Mouse (Mus musculus) intestine, postnatal 0 days (tissue): ENCODE measurements at regions not wholly inside any gene's neighbourhood (a gene's known extent, or its start where the extent isn't known, plus 50 kb on each side); places are given as distances from the start of the nearest gene placed in this dataset.

Experiments
- ATAC-seq: fragments of 200-750 bp; cut with Nextera tagmentation; 2 replicates; pipeline ENCODE4 v1.8.0; 2017; ENCODE audit warnings: mild to moderate bottlenecking, moderate TSS enrichment, moderate library complexity
- H3K27ac ChIP-seq: fragments of 300-500 bp; sonication (generic); 2 replicates; pipeline ENCODE4 v1.5.1; 2014; ENCODE audit warnings: mild to moderate bottlenecking, low read depth, low read length, moderate library complexity
- H3K27me3 ChIP-seq: fragments of 300-500 bp; sonication (generic); replicated peaks from 2 replicates; pipeline ENCODE4 v1.6.1; 2014; ENCODE audit warnings: low read length, mixed read lengths; ENCODE audit not compliant: control insufficient read depth, insufficient read depth
- H3K36me3 ChIP-seq: fragments of 300-500 bp; sonication (generic); 2 replicates; pipeline ENCODE4 v1.6.1; 2014; ENCODE audit warnings: mild to moderate bottlenecking, moderate library complexity; ENCODE audit not compliant: control insufficient read depth, insufficient read depth
- H3K4me1 ChIP-seq: fragments of 300-500 bp; sonication (generic); replicated peaks from 2 replicates; pipeline ENCODE4 v1.6.1; 2014; ENCODE audit warnings: antibody characterized with exemption, low read length, mixed read lengths; ENCODE audit not compliant: control insufficient read depth, insufficient read depth
- H3K4me2 ChIP-seq: fragments of 300-500 bp; sonication (generic); replicated peaks from 2 replicates; pipeline ENCODE4 v1.6.1; 2014; ENCODE audit warnings: low read depth, mild to moderate bottlenecking, moderate library complexity
- H3K4me3 ChIP-seq: fragments of 300-500 bp; sonication (generic); 2 replicates; pipeline ENCODE4 v1.5.1; 2014; ENCODE audit warnings: low read depth, low read length
- H3K9ac ChIP-seq: fragments of 300-500 bp; sonication (generic); 2 replicates; pipeline ENCODE4 v1.6.1; 2014; ENCODE audit warnings: mild to moderate bottlenecking, low read depth, low read length
- H3K9me3 ChIP-seq: fragments of 300-500 bp; sonication (generic); 2 replicates; pipeline ENCODE4 v1.6.1; 2016; ENCODE audit warnings: mixed run types; ENCODE audit not compliant: control insufficient read depth
- CTCF ChIP-seq: sonication (generic); IDR thresholded peaks from 2 replicates; pipeline ENCODE4 v1.5.1; 2016; ENCODE audit warnings: low read depth, mild to moderate bottlenecking, control low read depth, antibody characterized with exemption, moderate library complexity
- WGBS: fragments of 180-500 bp; shearing (Covaris S2); extraction: QIAGEN DNeasy Blood & Tissue Kit; methylation state at CpG from one replicate; pipeline ENCODE4 v1.1.7; 2014; 5-methylcytosine and 5-hydroxymethylcytosine counted together

DNA sequence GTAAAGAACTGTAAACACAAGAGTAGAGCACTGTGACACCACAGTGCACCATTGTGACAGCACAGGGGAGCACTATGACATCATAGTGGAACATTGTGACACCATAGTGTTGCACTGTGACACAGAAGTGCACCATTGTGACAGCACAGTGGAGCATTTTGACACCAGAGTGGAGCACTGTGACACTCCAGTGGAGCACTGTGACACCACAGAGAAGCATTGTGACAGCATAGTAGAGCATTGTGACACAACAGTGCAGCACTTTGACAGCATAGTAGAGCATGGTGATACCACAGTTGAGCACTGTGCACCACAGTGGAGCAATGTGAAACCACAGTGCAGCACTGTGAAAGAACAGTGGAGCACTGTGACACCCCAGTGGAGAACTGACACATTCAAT, 2750.4 kb upstream of the Gm8797 start:
- TF ChIP-seq CTCF, result no peak
- Histone ChIP-seq H3K9ac (no peak overlapping the region), H3K27ac (no peak overlapping the region), H3K9me3 (no peaks in the 10 kb centered on the region), H3K4me1 (no peaks in the 10 kb centered on the region), H3K4me3 (no peak overlapping the region), H3K4me2 (no peak overlapping the region), H3K36me3 (no peaks in the 10 kb centered on the region), H3K27me3 (no peaks in the 10 kb centered on the region)
- ATAC-seq, result no peak

- WGBS, result 69% methylated on average over 4 of the region's 4 CpGs
Measured at GRCm38 (mm10) chr3:3001224-3001623, 2749.4 kb upstream of the Gm8797 start.

GRCm38 (mm10) chr3:3001639-3002038, 2749.0 kb upstream of the Gm8797 start:
- no peaks in the 10 kb centered on the region for H3K4me1 ChIP-seq
- H3K27ac ChIP-seq, result no peak overlapping the region
- no peak overlapping the region for H3K4me2 ChIP-seq
- peak; percentile 44; the same call in 1 of the 2 replicates for ATAC-seq
- H3K4me3 ChIP-seq, result no peak overlapping the region
- no peaks in the 10 kb centered on the region for H3K27me3 ChIP-seq
- no peaks in the 10 kb centered on the region for H3K9me3 ChIP-seq
- no peaks in the 10 kb centered on the region for H3K36me3 ChIP-seq
- no peak for TF ChIP-seq CTCF
- no peak overlapping the region for H3K9ac ChIP-seq

More at GRCm38 (mm10) chr3:3001224-3001623, 2749.4 kb upstream of the Gm8797 start:
- no peak overlapping the region for H3K4me3 ChIP-seq
- no peak overlapping the region for H3K27ac ChIP-seq
- H3K36me3 ChIP-seq, result no peaks in the 10 kb centered on the region
- no peaks in the 10 kb centered on the region for H3K4me1 ChIP-seq
- TF ChIP-seq CTCF, result no peak
- H3K27me3 ChIP-seq, result no peaks in the 10 kb centered on the region
- no peak overlapping the region for H3K4me2 ChIP-seq
- no peak overlapping the region for H3K9ac ChIP-seq
- ATAC-seq, result 0 out of 2 replicates have a peak, but pooled peaks have one; percentile 19
- H3K9me3 ChIP-seq, result no peaks in the 10 kb centered on the region

- no peak overlapping the region for H3K4me3 ChIP-seq
- H3K4me2 ChIP-seq, result no peak overlapping the region
- 81% methylated on average over 1 of the region's 1 CpGs for WGBS
- no peak for ATAC-seq
- TF ChIP-seq CTCF, result no peak
- no peaks in the 10 kb centered on the region for H3K4me1 ChIP-seq
- H3K27ac ChIP-seq, result no peak overlapping the region
- no peaks in the 10 kb centered on the region for H3K36me3 ChIP-seq
- H3K9ac ChIP-seq, result no peak overlapping the region
- H3K9me3 ChIP-seq, result no peaks in the 10 kb centered on the region
- no peaks in the 10 kb centered on the region for H3K27me3 ChIP-seq
Measured at GRCm38 (mm10) chr3:3003425-3003824, 2747.2 kb upstream of the Gm8797 start.

- Histone ChIP-seq H3K9me3 (peaks cover 7% of the 10 kb centered on the region; the same call in 1 of the 2 replicates), H3K9ac (no peak overlapping the region), H3K4me1 (no peaks in the 10 kb centered on the region), H3K27me3 (no peaks in the 10 kb centered on the region), H3K27ac (no peak overlapping the region), H3K36me3 (no peaks in the 10 kb centered on the region), H3K4me3 (no peak overlapping the region), H3K4me2 (no peak overlapping the region)
- no peak for TF ChIP-seq CTCF
- ATAC-seq, result no peak
- WGBS, result 76% methylated on average over 1 of the region's 1 CpGs
Measured at GRCm38 (mm10) chr3:3011111-3011510, 2739.5 kb upstream of the Gm8797 start.

- Histone ChIP-seq H3K27me3 (no peaks in the 10 kb centered on the region), H3K36me3 (no peaks in the 10 kb centered on the region), H3K27ac (no peak overlapping the region), H3K9ac (no peak overlapping the region), H3K4me1 (no peaks in the 10 kb centered on the region), H3K4me3 (no peak overlapping the region), H3K4me2 (no peak overlapping the region), H3K9me3 (peaks cover 7% of the 10 kb centered on the region; the same call in 1 of the 2 replicates)
- TF ChIP-seq CTCF, result no peak
- ATAC-seq, result no peak
- 74% methylated on average over 5 of the region's 5 CpGs for WGBS
Measured at GRCm38 (mm10) chr3:3012951-3013350, 2737.7 kb upstream of the Gm8797 start.

- H3K9me3 ChIP-seq, result peaks cover 7% of the 10 kb centered on the region; the same call in 1 of the 2 replicates
Measured at GRCm38 (mm10) chr3:3014978-3015377, 2735.6 kb upstream of the Gm8797 start.

More at GRCm38 (mm10) chr3:3014978-3015377, 2735.6 kb upstream of the Gm8797 start:
- TF ChIP-seq CTCF, result no peak
- Histone ChIP-seq H3K4me1 (no peaks in the 10 kb centered on the region), H3K27me3 (no peaks in the 10 kb centered on the region), H3K27ac (no peak overlapping the region), H3K36me3 (no peaks in the 10 kb centered on the region), H3K4me3 (no peak overlapping the region), H3K9ac (no peak overlapping the region), H3K4me2 (no peak overlapping the region)
- no peak for ATAC-seq
